Mouse (Mus musculus) spleen, adult 2 months (tissue): ENCODE measurements around the gene Clpsl2.

Experiments
- CTCF ChIP-seq: fragments of 200-500 bp; IDR thresholded peaks from 2 replicates; pipeline ENCODE4 v1.5.1; 2011; ENCODE audit warnings: mild to moderate bottlenecking, inconsistent platforms; ENCODE audit not compliant: insufficient read depth, insufficient read length, insufficient replicate concordance; ENCODE audit errors: extremely low read depth
- POLR2A ChIP-seq: fragments of 200-500 bp; IDR thresholded peaks from 2 replicates; pipeline ENCODE4 v1.6.1; 2011; ENCODE audit warnings: low read depth, low read length, inconsistent platforms

GRCm38 (mm10) chr17:28533327-28533726, 15.9 kb upstream of the Clpsl2 start:
- TF ChIP-seq CTCF (no peak), POLR2A (no peak)
